Mouse (Mus musculus) macrophage (primary cell): ENCODE measurements around the gene Ccdc9. TPM values are rescaled to one million over a fixed set of nuclear protein-coding genes. Genes with fewer than 3 reads are reported as not detected.

ENCODE experiments used
- H3K27ac ChIP-seq: fragments of 350-480 bp; formaldehyde crosslinking; 2 replicates; pipeline ENCODE4 v1.9.0; 2021
- H3K36me3 ChIP-seq: fragments of 350-480 bp; formaldehyde crosslinking; 2 replicates; pipeline ENCODE4 v1.9.0; 2021; ENCODE audit errors: inconsistent target
- H3K4me3 ChIP-seq: fragments of 350-480 bp; formaldehyde crosslinking; 2 replicates; pipeline ENCODE4 v1.9.0; 2021; ENCODE audit errors: inconsistent target
- H3K79me2 ChIP-seq: fragments of 350-480 bp; formaldehyde crosslinking; 2 replicates; pipeline ENCODE4 v1.9.0; 2021; ENCODE audit errors: inconsistent target
- WGBS: methylation state at CpG from one replicate; pipeline ENCODE4 v1.1.7; 2026; ENCODE audit warnings: inconsistent platforms; ENCODE audit not compliant: missing documents; 5-methylcytosine and 5-hydroxymethylcytosine counted together
- polyA plus RNA-seq: library from polyadenylated mRNA; stranded (reverse); fragments of 250-400 nt; gene quantifications from 3 replicates; pipeline ENCODE4 v1.2.4, GENCODE M21; 2018; ENCODE audit warnings: inconsistent platforms
- total RNA-seq, 78 experiments: library from RNA; depleted of rRNA; stranded (reverse); fragments of 250-400 nt; gene quantifications; 1 replicate in 9 of 78; 2 replicates in 24 of 78; 3 replicates in 43 of 78; 4 replicates in 2 of 78; pipeline ENCODE4 v1.2.4; 2018; ENCODE audit warnings: inconsistent platforms in 56 of 78

Gene Ccdc9
- total RNA-seq (2018; cell fraction: chromatin; rRNA removed) = 100 to 1,000 TPM; 304 to 896 (median 675) TPM
- 10 to 100 TPM; 52.8 to 97.2 (median 73.4) TPM for total RNA-seq (2018; cell fraction: cytosol; rRNA removed)
- 100 to 1,000 TPM; 161 to 339 (median 237) TPM for total RNA-seq (2018; cell fraction: nucleus; rRNA removed)
- polyA plus RNA-seq = 99.0 to 183 TPM (median 120 TPM) in 3 replicates

DNA sequence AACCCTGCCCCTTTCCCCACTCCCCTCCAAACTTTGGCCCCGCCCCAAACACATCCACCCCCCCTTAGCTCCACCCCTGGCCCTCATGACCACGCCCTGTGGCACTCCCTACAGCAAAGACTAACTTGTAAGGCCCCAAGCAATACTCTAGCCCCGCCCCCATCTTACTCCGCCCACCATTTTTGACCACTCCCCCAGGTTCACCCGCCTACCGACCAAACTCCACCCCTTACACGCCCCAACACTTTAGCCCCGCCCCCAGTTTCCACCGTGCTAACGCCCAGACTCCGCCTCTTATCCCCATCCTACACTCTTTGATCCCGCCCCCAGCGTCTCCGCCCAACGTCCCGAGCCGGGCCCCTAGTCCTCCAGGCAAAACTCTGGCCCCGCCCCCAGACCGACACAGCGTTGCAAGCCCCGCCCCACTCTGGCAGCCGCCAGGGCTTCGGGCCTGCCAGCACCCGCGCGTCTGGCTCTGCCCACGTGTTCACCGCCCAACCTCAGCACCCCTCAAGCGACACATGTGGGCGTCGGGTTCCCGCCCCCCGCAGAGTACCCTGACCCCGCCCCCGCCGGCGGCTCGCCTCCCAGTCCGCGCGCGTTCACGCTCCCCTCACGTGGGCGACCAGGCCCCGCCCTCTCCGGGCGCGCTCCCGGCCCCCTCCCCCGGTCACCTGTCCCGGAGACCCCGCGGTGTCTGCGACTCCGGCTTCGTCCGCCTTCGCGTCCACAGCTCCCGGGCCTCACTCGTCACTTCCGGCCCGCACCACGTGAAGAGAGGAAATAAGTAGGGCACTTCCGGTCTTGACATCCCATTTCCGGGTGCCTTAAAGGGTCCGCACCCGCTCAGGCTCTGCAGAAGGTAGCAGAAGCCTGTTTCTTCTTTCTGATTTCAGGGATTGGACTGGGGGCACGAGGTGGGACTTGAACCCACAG, at the start of gene Ccdc9:
Gene Ccdc9, minus strand, starts transcription at position 770 of the 936 bp plus-strand sequence.
- Histone ChIP-seq H3K27ac (peak within 1 kb of the TSS; percentile 76), H3K4me3 (peak within 1 kb of the TSS; percentile 50)
- under 1% methylated on average over 38 of the region's 70 CpGs for WGBS

DNA sequence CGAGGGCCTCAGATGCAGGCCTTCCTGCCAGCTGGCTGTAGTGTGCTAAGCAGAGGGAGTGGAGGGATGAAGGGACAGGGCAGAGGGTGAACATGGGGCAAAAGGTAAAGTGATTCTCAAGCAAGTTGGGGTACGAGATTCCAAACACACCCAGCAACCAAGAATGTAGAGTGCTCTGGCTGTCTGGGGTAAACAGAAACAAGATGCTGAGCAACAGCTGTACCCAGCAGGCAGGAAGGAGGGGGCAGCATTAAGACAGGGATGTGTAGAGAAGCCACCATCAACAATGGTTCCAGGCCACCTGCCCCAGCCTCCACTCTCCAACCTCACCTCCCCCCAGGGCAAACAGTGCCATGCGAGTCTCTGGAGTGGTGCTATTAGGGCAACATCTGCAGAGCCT, 42.6 kb upstream of the Ccdc9 start:
- 97% methylated on average over 3 of the region's 3 CpGs for WGBS
- H3K79me2 ChIP-seq = no peaks in the 10 kb centered on the region
- H3K4me3 ChIP-seq = no peak overlapping the region
- H3K27ac ChIP-seq = no peak overlapping the region
- H3K36me3 ChIP-seq = peaks cover 33% of the 10 kb centered on the region

More for the DNA sequence above, at the start of gene Ccdc9:
- peaks cover 27% of the 10 kb centered on the region for H3K79me2 ChIP-seq
- peaks cover 26% of the 10 kb centered on the region for H3K36me3 ChIP-seq

DNA sequence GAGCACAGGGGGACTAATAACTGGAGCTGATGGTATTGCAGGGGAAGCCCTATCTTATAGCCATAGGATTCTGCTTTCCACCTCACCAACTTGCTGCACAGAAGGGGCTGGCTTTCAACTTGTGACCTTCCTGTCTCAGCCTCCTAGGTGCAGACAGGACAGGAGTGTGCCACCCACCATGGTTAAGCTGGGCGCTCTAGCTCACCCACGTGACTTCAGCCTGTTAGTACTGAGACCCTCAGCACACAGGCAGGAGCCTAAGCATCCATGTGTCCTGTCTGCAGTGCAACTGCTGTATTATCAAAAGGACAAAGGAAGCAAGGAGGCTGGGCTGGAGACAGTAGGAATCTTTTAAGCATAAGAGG, 40.0 kb upstream of the Ccdc9 start:
- Histone ChIP-seq H3K27ac (0 out of 2 replicates have a peak overlapping the region, but pooled peaks have one; percentile 54), H3K4me3 (no peak overlapping the region), H3K36me3 (peaks cover 21% of the 10 kb centered on the region), H3K79me2 (no peaks in the 10 kb centered on the region)
- 94% methylated on average over 2 of the region's 2 CpGs for WGBS

DNA sequence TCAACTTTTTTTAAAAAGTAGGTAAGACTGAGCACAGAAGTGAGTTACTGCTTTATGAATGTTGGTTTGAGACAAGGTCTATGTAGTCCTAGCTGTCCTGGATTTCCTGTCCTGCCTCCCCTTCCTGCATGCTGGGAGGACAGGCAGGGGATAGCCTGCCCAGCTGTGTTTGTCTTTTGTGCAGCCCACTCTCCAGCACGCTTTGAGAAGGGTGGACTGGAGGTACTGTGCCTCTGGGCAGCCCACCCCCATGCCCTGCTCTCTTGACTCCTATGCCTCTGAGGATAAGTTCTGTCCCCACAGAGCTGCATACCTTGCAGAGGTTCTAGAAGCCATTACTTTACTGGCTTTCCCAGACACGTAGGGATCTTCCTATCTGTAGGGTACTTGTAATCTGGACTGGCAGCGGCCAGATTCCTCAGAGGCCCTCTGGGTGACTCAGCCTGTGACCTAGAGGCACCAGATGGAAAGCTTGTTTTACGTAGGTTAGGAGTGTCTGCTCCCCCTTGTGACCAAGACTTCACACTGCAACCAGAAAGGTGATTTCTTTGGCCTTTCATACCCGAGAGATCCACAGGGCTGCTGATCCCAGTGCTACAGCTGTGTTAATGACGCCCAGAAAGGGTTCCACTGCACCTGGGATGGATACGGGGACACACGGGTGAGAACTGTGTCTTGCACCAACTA, 39.5 kb upstream of the Ccdc9 start:
- 30% methylated on average over 8 of the region's 8 CpGs for whole genome bisulfite sequencing
- no peak overlapping the region for H3K4me3 ChIP-seq
- H3K79me2 ChIP-seq = no peaks in the 10 kb centered on the region
- peaks cover 21% of the 10 kb centered on the region for H3K36me3 ChIP-seq
- peak overlapping the region; percentile 54 for H3K27ac ChIP-seq

DNA sequence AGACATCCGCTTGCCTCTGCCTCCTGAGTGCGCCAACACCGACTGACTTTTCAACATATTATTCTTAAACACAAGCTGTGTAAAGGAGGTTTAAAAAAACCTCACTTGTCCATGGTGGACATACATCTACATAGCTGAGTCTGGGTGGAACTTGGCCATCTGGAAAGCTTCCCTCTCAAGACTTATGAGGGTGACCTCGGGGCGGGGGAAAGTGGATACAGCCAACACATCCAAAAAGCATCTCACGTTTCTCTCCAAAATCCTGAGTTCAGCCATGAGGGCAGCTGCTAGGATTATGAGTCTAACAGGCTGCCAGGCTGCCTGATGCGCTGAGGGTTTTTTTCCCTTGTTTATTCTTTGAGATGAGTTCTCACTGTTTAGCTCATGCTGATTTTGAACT, 38.1 kb upstream of the Ccdc9 start:
- H3K27ac ChIP-seq = no peak overlapping the region
- no peaks in the 10 kb centered on the region for H3K79me2 ChIP-seq
- no peak overlapping the region for H3K4me3 ChIP-seq
- 92% methylated on average over 7 of the region's 7 CpGs for WGBS
- peaks cover 12% of the 10 kb centered on the region; the same call in 1 of the 2 replicates for H3K36me3 ChIP-seq

DNA sequence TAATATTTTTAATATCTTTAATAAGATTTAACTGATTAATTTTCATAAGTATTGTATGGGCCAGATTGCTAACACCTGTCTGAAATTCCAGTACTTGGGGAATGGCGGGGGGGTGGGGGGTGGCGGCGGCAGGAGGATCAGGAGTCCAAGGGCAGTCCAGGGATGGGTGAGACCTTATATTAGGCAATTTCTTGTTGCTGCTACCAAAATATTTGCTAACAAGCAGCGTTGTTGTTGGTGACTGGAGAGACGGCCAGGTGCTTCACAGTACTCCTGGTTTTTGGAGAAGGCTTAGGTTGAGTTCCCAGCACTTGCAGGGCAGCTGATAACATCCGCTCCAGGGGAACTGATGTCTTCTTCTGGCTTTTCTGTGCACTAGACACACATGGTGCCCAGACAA, 33.9 kb upstream of the Ccdc9 start:
- no peak overlapping the region for H3K27ac ChIP-seq
- H3K4me3 ChIP-seq = no peak overlapping the region
- H3K36me3 ChIP-seq = peaks cover 15% of the 10 kb centered on the region; the same call in 1 of the 2 replicates
- H3K79me2 ChIP-seq = peaks cover 9% of the 10 kb centered on the region; the same call in 1 of the 2 replicates
- WGBS = 100% methylated on average over 6 of the region's 6 CpGs

DNA sequence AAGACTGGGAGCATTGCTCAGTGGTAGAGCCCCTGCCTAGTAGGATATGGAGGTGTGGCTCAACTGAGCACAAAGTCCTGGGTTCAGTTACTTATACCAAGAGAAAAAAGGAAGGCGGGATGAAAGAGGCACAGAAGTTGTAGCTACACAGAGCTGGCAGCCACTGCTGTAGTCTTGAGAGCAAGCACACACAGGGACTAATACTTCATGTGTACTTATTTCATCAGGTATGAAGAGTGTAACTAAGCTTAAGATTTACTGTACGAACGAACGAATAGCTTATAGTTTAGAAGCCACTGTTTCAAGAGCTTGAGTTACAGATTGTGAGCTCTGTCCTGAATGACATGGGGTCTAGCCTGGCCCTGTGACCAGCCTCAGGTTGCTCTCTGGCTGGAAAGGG, 32.6 kb upstream of the Ccdc9 start:
- 94% methylated on average over 4 of the region's 4 CpGs for WGBS
- Histone ChIP-seq H3K4me3 (no peak overlapping the region), H3K79me2 (peaks cover 22% of the 10 kb centered on the region), H3K27ac (no peak overlapping the region), H3K36me3 (peaks cover 15% of the 10 kb centered on the region; the same call in 1 of the 2 replicates)

DNA sequence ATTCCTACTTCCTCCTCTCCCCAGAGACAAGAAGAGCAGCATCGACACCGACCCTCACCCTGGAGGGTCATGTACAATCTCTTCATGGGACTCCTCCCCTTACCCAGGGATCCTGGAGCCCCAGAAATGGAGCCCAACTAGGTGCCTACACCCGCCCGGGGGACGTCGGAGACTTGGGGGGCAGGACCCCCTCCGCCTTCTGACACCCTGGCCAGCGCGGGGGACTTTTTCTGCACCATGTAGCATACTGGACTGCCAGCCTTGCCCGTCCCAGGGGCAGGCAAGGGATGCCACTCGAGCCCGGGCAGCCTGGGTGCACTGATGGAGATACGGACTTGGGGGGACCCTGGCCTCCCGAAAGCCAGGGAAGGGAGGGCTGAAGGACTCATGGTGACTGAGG, 30.5 kb upstream of the Ccdc9 start:
- H3K36me3 ChIP-seq = peaks cover 15% of the 10 kb centered on the region; the same call in 1 of the 2 replicates
- peaks cover 29% of the 10 kb centered on the region for H3K79me2 ChIP-seq
- no peak overlapping the region for H3K4me3 ChIP-seq
- H3K27ac ChIP-seq = no peak overlapping the region
- 95% methylated on average over 10 of the region's 14 CpGs for WGBS

DNA sequence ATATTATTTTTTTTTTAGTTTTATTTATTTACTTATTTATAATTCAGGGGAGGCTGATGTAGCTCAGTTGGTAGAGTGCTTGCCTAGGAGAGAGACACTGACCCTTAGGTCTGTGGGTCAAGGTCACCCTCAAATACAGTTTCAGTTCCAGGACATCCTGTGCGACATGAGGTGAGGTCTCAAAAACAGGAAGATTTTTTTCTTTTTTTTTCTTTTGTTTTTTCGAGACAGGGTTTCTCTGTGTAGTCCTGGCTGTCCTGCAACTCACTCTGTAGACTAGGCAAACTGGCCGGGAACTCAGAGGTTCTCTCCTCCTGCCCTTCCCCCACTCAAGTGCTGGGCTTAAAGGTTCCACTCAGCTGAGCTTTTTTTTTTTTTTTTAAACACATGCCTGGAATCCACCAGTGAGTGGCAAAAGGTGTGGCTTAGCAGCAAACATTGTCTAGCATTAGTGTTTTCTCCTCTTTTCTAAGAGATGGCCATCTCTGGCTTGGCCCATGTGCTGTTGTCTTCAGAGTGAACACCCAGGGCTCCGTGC, 28.7 kb upstream of the Ccdc9 start:
- no peak overlapping the region for H3K4me3 ChIP-seq
- 57% methylated on average over 4 of the region's 4 CpGs for WGBS
- peaks cover 45% of the 10 kb centered on the region for H3K79me2 ChIP-seq
- peaks cover 15% of the 10 kb centered on the region; the same call in 1 of the 2 replicates for H3K36me3 ChIP-seq
- H3K27ac ChIP-seq = peak overlapping the region; percentile 68; the same call in 1 of the 2 replicates

DNA sequence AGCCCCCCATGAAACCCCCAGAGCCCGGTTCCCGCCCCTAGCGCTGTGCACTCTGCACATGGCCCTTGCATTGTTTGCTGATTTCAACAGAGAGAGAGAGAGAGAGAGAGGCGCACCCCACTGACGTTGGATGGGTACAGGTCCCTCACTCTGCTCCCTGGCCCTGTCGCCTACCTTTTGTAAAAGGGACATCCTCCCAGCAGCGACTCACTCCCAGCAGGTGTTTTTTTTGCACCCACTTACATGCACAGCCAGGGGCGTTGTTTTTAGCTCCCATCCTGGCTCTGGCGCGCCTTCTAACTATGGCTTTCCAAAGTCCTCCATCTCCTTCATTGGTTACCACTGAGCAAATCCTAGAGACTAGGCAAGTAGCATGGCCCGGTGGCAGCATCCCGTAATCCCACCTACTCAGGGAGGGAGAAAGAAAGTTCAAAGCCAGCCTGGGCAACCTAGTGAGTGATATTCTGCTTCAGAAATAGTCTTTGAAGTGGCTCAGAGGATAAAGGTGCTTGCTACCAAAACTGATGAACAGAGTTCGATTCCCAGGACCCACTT, 27.7 kb upstream of the Ccdc9 start:
- Histone ChIP-seq H3K4me3 (peak overlapping the region; percentile 26), H3K79me2 (peaks cover 50% of the 10 kb centered on the region), H3K27ac (peak overlapping the region; percentile 68), H3K36me3 (peaks cover 15% of the 10 kb centered on the region; the same call in 1 of the 2 replicates)
- WGBS = 45% methylated on average over 10 of the region's 13 CpGs

DNA sequence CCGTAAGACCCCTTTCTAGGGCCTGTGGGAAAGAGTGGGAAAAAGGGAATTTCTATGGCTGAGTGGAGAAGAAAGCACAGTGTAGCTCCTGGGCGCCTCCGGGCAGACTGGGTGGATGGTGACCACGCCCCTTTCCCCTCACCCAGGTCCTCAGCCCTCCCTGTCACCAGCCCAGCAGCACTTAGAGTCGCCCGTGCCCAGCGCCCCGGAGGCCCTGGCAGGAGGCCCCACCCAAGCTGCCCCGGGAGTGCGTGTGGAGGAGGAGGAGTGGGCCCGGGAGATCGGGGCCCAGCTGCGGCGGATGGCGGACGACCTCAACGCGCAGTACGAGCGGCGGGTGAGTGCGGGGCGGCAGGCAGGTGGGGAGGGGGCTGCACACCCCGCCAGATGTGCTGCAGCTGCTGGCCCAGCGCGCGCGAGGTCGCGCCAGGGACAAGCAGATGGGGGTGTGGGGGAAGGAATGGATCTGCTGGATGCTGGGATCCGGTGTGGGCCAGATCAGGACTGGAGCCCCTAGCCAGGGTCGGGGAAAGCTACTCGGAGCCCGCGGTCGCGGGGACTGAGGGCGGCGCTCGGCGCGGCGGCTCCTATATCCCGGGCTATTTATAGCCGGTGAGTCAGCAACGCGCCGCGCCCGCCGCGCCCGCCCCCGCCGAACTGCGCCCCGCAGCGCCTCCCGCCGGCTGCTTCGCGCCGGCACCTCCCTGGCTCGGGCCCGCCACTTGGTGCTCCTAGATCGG, 27.1 kb upstream of the Ccdc9 start:
- H3K79me2 ChIP-seq = peaks cover 50% of the 10 kb centered on the region
- H3K36me3 ChIP-seq = peaks cover 15% of the 10 kb centered on the region; the same call in 1 of the 2 replicates
- peak overlapping the region; percentile 99 for H3K27ac ChIP-seq
- WGBS = under 1% methylated on average over 59 of the region's 66 CpGs
- peak overlapping the region; percentile 79 for H3K4me3 ChIP-seq

DNA sequence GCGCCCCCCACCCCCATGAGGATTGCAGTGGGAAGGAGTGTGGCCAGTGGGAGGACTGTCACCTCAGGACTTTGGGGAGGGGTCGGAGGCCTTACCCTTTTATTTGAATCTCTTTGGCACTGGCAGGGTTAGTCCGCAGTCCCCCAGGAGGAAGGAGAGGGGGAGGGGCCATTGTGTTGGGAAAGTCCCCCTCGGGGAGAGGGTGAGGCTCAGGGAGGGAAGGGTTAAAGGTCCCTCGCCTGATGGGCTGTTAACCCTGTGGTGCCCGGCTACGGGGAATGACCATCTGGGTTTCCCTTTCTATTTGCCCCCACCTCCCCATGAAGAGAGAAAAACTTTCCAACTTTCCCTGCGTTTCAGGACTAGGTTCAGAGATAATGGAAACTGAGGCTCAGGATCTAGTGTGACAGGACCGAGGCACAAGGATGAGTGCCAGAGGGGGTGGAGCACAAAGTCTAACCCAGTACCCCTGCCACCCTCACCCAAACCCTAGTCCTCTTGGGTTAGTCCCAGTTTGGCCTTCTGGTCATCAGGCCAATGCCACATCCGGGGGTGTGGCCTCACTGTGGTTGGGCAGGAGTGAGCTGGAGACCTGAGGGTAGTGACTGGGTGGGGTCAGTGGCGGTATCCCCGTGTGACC, 26.2 kb upstream of the Ccdc9 start:
- 0% methylated on average over 12 of the region's 12 CpGs for WGBS
- Histone ChIP-seq H3K79me2 (peaks cover 50% of the 10 kb centered on the region), H3K27ac (peak overlapping the region; percentile 99), H3K4me3 (peak overlapping the region; percentile 79), H3K36me3 (peaks cover 14% of the 10 kb centered on the region; the same call in 1 of the 2 replicates)

DNA sequence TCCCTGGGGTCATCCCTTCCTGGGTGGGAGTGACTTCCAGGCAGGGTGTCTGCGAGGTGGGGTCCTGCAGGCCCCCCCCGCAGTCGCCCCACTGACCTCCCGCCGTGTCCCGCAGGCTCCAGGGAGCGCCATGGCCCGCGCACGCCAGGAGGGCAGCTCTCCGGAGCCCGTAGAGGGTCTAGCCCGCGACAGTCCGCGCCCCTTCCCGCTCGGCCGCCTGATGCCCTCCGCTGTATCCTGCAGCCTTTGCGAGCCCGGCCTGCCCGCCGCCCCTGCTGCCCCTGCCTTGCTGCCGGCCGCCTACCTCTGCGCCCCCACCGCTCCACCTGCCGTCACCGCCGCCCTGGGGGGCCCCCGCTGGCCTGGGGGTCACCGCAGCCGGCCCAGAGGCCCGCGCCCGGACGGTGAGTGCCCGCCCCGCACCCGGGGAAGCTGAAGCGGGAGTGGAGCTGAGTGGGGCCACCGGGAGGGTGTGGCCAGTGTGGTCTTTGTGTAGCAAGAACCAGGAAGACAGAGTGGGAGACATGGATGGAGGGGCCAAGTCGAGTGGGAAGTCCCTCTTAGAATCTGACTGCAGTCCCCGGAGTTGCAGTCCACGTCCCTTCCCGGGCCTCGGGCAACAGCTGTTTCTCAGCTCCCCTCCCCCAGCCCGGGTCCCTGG, 25.5 kb upstream of the Ccdc9 start:
- peaks cover 9% of the 10 kb centered on the region; the same call in 1 of the 2 replicates for H3K36me3 ChIP-seq
- 1% methylated on average over 37 of the region's 49 CpGs for WGBS
- H3K4me3 ChIP-seq = peak overlapping the region; percentile 79
- H3K79me2 ChIP-seq = peaks cover 50% of the 10 kb centered on the region
- H3K27ac ChIP-seq = peak overlapping the region; percentile 99
